Comparison of ENCODE assay signal across 19 mouse cellular contexts in genomic region chr14:49231845-49232244, GRCm38 (mm10). TPM values are rescaled to one million over a fixed set of nuclear protein-coding genes. Genes with fewer than 3 reads are reported as not detected.
"Had no signal": no experiment of that assay in that cellular context is flagged by ENCODE, and none has a peak within 500 bp of the region (broad histone marks: within the 10 kb centered on the region; RNA-seq: fewer than 3 reads in every experiment).

No protein-coding gene starts in this region.

- H3K4me1 ChIP-seq: neural tube, embryonic 13.5 days; neural tube, embryonic 15.5 days; stomach, embryonic 15.5 days had no signal

- DNase-seq: retina, postnatal 1 day; right cerebral cortex, adult 18-20 months; right cerebral cortex, postnatal 14 days; right cerebral cortex, postnatal 25 days; right cerebral cortex, postnatal 4 days; spleen, adult 18-20 months; thymus, adult 18-20 months; thymus, adult 2 months; thymus, postnatal 14 days; thymus, postnatal 25 days; thymus, postnatal 36 days; thymus, postnatal 4 days had no signal

- H3K27ac ChIP-seq: neural tube, embryonic 13.5 days; neural tube, embryonic 15.5 days; stomach, embryonic 15.5 days; stomach, postnatal 0 days had no signal

- H3K4me3 ChIP-seq: neural tube, embryonic 13.5 days; neural tube, embryonic 15.5 days; stomach, embryonic 15.5 days had no signal

- H3K36me3 ChIP-seq: neural tube, embryonic 13.5 days; neural tube, embryonic 15.5 days; stomach, embryonic 15.5 days had no signal

- H3K9me3 ChIP-seq: neural tube, embryonic 13.5 days; neural tube, embryonic 15.5 days; stomach, embryonic 15.5 days had no signal

- H3K27me3 ChIP-seq: neural tube, embryonic 13.5 days; neural tube, embryonic 15.5 days; stomach, embryonic 15.5 days had no signal

- H3K4me2 ChIP-seq: neural tube, embryonic 13.5 days; neural tube, embryonic 15.5 days; stomach, embryonic 15.5 days had no signal

- H3K9ac ChIP-seq: neural tube, embryonic 13.5 days; neural tube, embryonic 15.5 days; stomach, embryonic 15.5 days had no signal

RNA-seq across cellular contexts. Expression of gene ccdc198, which starts 13.4 kb away (rescaled TPM):
- total RNA-seq: neutrophil, adult 5-6 weeks had no signal
- polyA plus RNA-seq: neural tube, embryonic 13.5 days; spleen, adult 2 months; thymus, adult 2 months; urinary bladder, adult 2 months had no signal
